Mouse (Mus musculus): Measurements from ENCODE around the gene Uba3. TPM values are rescaled to one million over a fixed set of nuclear protein-coding genes. Genes with fewer than 3 reads are reported as not detected.
A peak's percentile ranks its signal among the peaks of the same experiment; 100 is the strongest.

Uba3 gene
- 97.9 and 99.9 TPM in 2 replicates for polyA plus RNA-seq (2015; fragmentation: Nextera tagmentation; extraction: Ambion mirVana)

GRCm38 (mm10) chr6:97205439-97205885 lies at the start of gene Uba3:
Gene Uba3 (minus strand): TSS chr6:97205647.
- Histone ChIP-seq H3K4me1 (peaks cover 19% of the 10 kb centered on the region), H3K4me3 (peak within 1 kb of the TSS; percentile 97), H3K27ac (peak within 1 kb of the TSS; percentile 86), H3K36me3 (ENCODE audit: poor library complexity, severe bottlenecking) (0 out of 2 replicates have a peak, but pooled peaks cover 2% of the 10 kb centered on the region), H3K9me3 (replicated peaks) (no peaks in the 10 kb centered on the region), H3K9ac (peak within 1 kb of the TSS; percentile 98), H3K27me3 (no peaks in the 10 kb centered on the region), H3K4me2 (peak within 1 kb of the TSS; percentile 76)
- 0% methylated on average over 36 of the region's 38 CpGs for WGBS
- ATAC-seq = peak; percentile 97

- Histone ChIP-seq H3K36me3 (ENCODE audit: poor library complexity, severe bottlenecking) (no peaks in the 10 kb centered on the region), H3K4me1 (no peaks in the 10 kb centered on the region), H3K27me3 (no peaks in the 10 kb centered on the region), H3K9ac (no peak within 1 kb of the TSS), H3K27ac (no peak within 1 kb of the TSS), H3K4me2 (no peak within 1 kb of the TSS), H3K4me3 (no peak within 1 kb of the TSS), H3K9me3 (replicated peaks) (no peaks in the 10 kb centered on the region)
- WGBS = 35% methylated on average over 9 of the region's 9 CpGs
- ATAC-seq = no peak
Observed at GRCm38 (mm10) chr6:97252711-97253221, 47.3 kb upstream of the Uba3 start, which contains the start of gene Lmod3. Gene Lmod3 (minus strand): TSS chr6:97252759.

- ATAC-seq = no peak
- 85% methylated on average over 5 of the region's 5 CpGs for WGBS
Observed at GRCm38 (mm10) chr6:97252086-97252485, 46.6 kb upstream of the Uba3 start.

GRCm38 (mm10) chr6:97250966-97251365 lies 45.5 kb upstream of the Uba3 start:
- no peaks in the 10 kb centered on the region for H3K36me3 ChIP-seq (ENCODE audit: poor library complexity, severe bottlenecking)
- no peak overlapping the region for H3K27ac ChIP-seq
- no peaks in the 10 kb centered on the region for H3K4me1 ChIP-seq
- no peak overlapping the region for H3K4me3 ChIP-seq
- H3K27me3 ChIP-seq = no peaks in the 10 kb centered on the region
- no peak overlapping the region for H3K9ac ChIP-seq
- H3K4me2 ChIP-seq = no peak overlapping the region
- no peaks in the 10 kb centered on the region for H3K9me3 ChIP-seq (replicated peaks)
- WGBS = 47% methylated on average over 6 of the region's 6 CpGs
- ATAC-seq = no peak

More at GRCm38 (mm10) chr6:97252086-97252485, 46.6 kb upstream of the Uba3 start:
- no peak overlapping the region for H3K4me2 ChIP-seq
- H3K9ac ChIP-seq = no peak overlapping the region
- H3K4me1 ChIP-seq = no peaks in the 10 kb centered on the region
- no peak overlapping the region for H3K4me3 ChIP-seq
- no peaks in the 10 kb centered on the region for H3K36me3 ChIP-seq (ENCODE audit: poor library complexity, severe bottlenecking)
- H3K9me3 ChIP-seq (replicated peaks) = no peaks in the 10 kb centered on the region
- H3K27ac ChIP-seq = no peak overlapping the region
- no peaks in the 10 kb centered on the region for H3K27me3 ChIP-seq

- Histone ChIP-seq H3K4me3 (no peak overlapping the region), H3K36me3 (ENCODE audit: poor library complexity, severe bottlenecking) (no peaks in the 10 kb centered on the region), H3K4me1 (no peaks in the 10 kb centered on the region), H3K27me3 (no peaks in the 10 kb centered on the region), H3K27ac (no peak overlapping the region), H3K4me2 (no peak overlapping the region), H3K9me3 (replicated peaks) (no peaks in the 10 kb centered on the region), H3K9ac (no peak overlapping the region)
- no peak for ATAC-seq
Observed at GRCm38 (mm10) chr6:97245200-97245599, 39.8 kb upstream of the Uba3 start.

- Histone ChIP-seq H3K27me3 (no peaks in the 10 kb centered on the region), H3K9ac (no peak overlapping the region), H3K4me1 (no peaks in the 10 kb centered on the region), H3K27ac (no peak overlapping the region), H3K4me3 (no peak overlapping the region), H3K4me2 (no peak overlapping the region), H3K9me3 (replicated peaks) (no peaks in the 10 kb centered on the region), H3K36me3 (ENCODE audit: poor library complexity, severe bottlenecking) (no peaks in the 10 kb centered on the region)
- WGBS = 93% methylated on average over 4 of the region's 4 CpGs
- ATAC-seq = no peak
Observed at GRCm38 (mm10) chr6:97242522-97242921, 37.1 kb upstream of the Uba3 start.

GRCm38 (mm10) chr6:97240092-97240491 lies 34.6 kb upstream of the Uba3 start:
- no peak for ATAC-seq
- no peak overlapping the region for H3K27ac ChIP-seq
- H3K4me1 ChIP-seq = no peaks in the 10 kb centered on the region

GRCm38 (mm10) chr6:97239360-97239759 lies 33.9 kb upstream of the Uba3 start:
- H3K27me3 ChIP-seq = no peaks in the 10 kb centered on the region
- H3K9ac ChIP-seq = no peak overlapping the region
- ATAC-seq = no peak
- H3K4me1 ChIP-seq = no peaks in the 10 kb centered on the region
- 94% methylated on average over 6 of the region's 6 CpGs for WGBS
- no peak overlapping the region for H3K4me3 ChIP-seq
- H3K9me3 ChIP-seq (replicated peaks) = no peaks in the 10 kb centered on the region
- H3K27ac ChIP-seq = no peak overlapping the region
- peaks cover 10% of the 10 kb centered on the region; the same call in 1 of the 2 replicates for H3K36me3 ChIP-seq (ENCODE audit: poor library complexity, severe bottlenecking)
- H3K4me2 ChIP-seq = no peak overlapping the region

More at GRCm38 (mm10) chr6:97240092-97240491, 34.6 kb upstream of the Uba3 start:
- Histone ChIP-seq H3K4me3 (no peak overlapping the region), H3K36me3 (ENCODE audit: poor library complexity, severe bottlenecking) (0 out of 2 replicates have a peak, but pooled peaks cover 3% of the 10 kb centered on the region), H3K9ac (no peak overlapping the region), H3K9me3 (replicated peaks) (no peaks in the 10 kb centered on the region), H3K4me2 (no peak overlapping the region), H3K27me3 (no peaks in the 10 kb centered on the region)
- 86% methylated on average over 5 of the region's 5 CpGs for WGBS

- Histone ChIP-seq H3K27me3 (no peaks in the 10 kb centered on the region), H3K4me3 (no peak overlapping the region), H3K27ac (no peak overlapping the region), H3K4me2 (no peak overlapping the region), H3K9ac (no peak overlapping the region), H3K36me3 (ENCODE audit: poor library complexity, severe bottlenecking) (peaks cover 34% of the 10 kb centered on the region), H3K9me3 (replicated peaks) (no peaks in the 10 kb centered on the region), H3K4me1 (no peaks in the 10 kb centered on the region)
- no peak for ATAC-seq
- WGBS = 97% methylated on average over 5 of the region's 5 CpGs
Observed at GRCm38 (mm10) chr6:97236088-97236487, 30.6 kb upstream of the Uba3 start.

- no peaks in the 10 kb centered on the region for H3K4me1 ChIP-seq
- H3K4me3 ChIP-seq = no peak overlapping the region
- H3K36me3 ChIP-seq (ENCODE audit: poor library complexity, severe bottlenecking) = peaks cover 42% of the 10 kb centered on the region
- H3K9ac ChIP-seq = no peak overlapping the region
- no peaks in the 10 kb centered on the region for H3K9me3 ChIP-seq (replicated peaks)
- H3K27me3 ChIP-seq = no peaks in the 10 kb centered on the region
- WGBS = 92% methylated on average over 7 of the region's 7 CpGs
- no peak for ATAC-seq
- H3K4me2 ChIP-seq = no peak overlapping the region
- H3K27ac ChIP-seq = no peak overlapping the region
Observed at GRCm38 (mm10) chr6:97234911-97235668, 29.6 kb upstream of the Uba3 start.

GRCm38 (mm10) chr6:97227067-97227847 lies 21.8 kb upstream of the Uba3 start:
- WGBS = 97% methylated on average over 9 of the region's 9 CpGs
- H3K36me3 ChIP-seq (ENCODE audit: poor library complexity, severe bottlenecking) = peaks cover 36% of the 10 kb centered on the region

GRCm38 (mm10) chr6:97226083-97226491 lies 20.6 kb upstream of the Uba3 start:
- Histone ChIP-seq H3K27me3 (no peaks in the 10 kb centered on the region), H3K4me2 (no peak overlapping the region), H3K27ac (peak overlapping the region; percentile 55), H3K36me3 (ENCODE audit: poor library complexity, severe bottlenecking) (peaks cover 27% of the 10 kb centered on the region), H3K4me1 (peaks cover 21% of the 10 kb centered on the region), H3K4me3 (no peak overlapping the region), H3K9me3 (replicated peaks) (no peaks in the 10 kb centered on the region), H3K9ac (peak overlapping the region; percentile 17; the same call in 1 of the 2 replicates)
- ATAC-seq = no peak
- WGBS = 23% methylated on average over 1 of the region's 1 CpGs

More at GRCm38 (mm10) chr6:97227067-97227847, 21.8 kb upstream of the Uba3 start:
- Histone ChIP-seq H3K27ac (no peak overlapping the region), H3K4me3 (no peak overlapping the region), H3K9ac (no peak overlapping the region), H3K4me2 (no peak overlapping the region), H3K27me3 (no peaks in the 10 kb centered on the region), H3K9me3 (replicated peaks) (no peaks in the 10 kb centered on the region), H3K4me1 (peaks cover 10% of the 10 kb centered on the region)
- ATAC-seq = no peak

Data from forebrain, embryonic 13.5 days (tissue).